Mouse (Mus musculus): Measurements from ENCODE around the gene Mast3. TPM values are rescaled to one million over a fixed set of nuclear protein-coding genes. Genes with fewer than 3 reads are reported as not detected.

Mast3 gene
- polyA plus RNA-seq, 1 experiment from 2014 or later: 5.7 TPM

DNA sequence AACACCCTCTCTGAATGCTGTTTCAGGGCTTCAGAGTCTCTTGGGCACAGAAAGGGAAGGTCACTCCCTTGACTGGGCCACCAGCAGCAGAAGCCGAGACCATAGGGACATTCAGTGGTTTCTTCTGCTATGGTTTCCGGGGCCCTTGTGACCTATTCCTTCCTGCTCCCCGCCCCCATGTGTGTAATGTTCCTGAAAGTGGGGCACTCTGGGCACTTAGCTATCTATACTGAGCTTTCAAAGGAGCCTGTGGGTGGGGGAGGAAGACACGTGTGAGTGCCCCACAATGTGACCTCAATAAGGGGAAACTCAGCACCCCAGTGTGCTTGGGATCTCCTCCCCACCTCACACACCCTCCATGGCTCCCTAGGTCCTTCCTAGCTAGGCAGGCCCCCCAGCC is 1.7 kb upstream of the Mast3 start:
- H3K36me3 ChIP-seq (ENCODE audit: control insufficient read depth, insufficient read depth, low read length): no peaks in the 10 kb centered on the region

GRCm38 (mm10) chr8:70803761-70804480 is 933 bp downstream of the Mast3 start:
- peak; percentile 14; the same call in 1 of the 2 replicates for ATAC-seq (ENCODE audit: low FRiP score, low TSS enrichment)
- TF ChIP-seq CTCF (IDR thresholded peaks at IDR 0.05; ENCODE audit: low read depth) (no peak), EP300 (optimal IDR thresholded peaks at IDR 0.05) (no peak)
- Histone ChIP-seq H3K36me3 (ENCODE audit: control insufficient read depth, insufficient read depth, low read length) (no peaks in the 10 kb centered on the region), H3K4me2 (replicated peaks; ENCODE audit: low read depth) (peak overlapping the region; percentile 88), H3K4me3 (ENCODE audit: low read depth, low read length) (peak overlapping the region; percentile 44), H3K27me3 (ENCODE audit: control insufficient read depth, insufficient read depth, low read length) (peaks cover 2% of the 10 kb centered on the region; the same call in 1 of the 2 replicates), H3K4me1 (replicated peaks; ENCODE audit: control insufficient read depth, insufficient read depth) (peaks cover 2% of the 10 kb centered on the region; the same call in 1 of the 2 replicates), H3K9me3 (ENCODE audit: control insufficient read depth, low read length) (no peaks in the 10 kb centered on the region), H3K9ac (ENCODE audit: low read length) (peak overlapping the region; percentile 23), H3K27ac (replicated peaks) (peak overlapping the region; percentile 4; the same call in 1 of the 2 replicates)
- 2% methylated on average over 40 of the region's 47 CpGs for WGBS
- peak; percentile 32 for DNase-seq (ENCODE audit: low spot score)

More for the DNA sequence above, 1.7 kb upstream of the Mast3 start:
- Histone ChIP-seq H3K4me1 (replicated peaks; ENCODE audit: control insufficient read depth, insufficient read depth) (peaks cover 2% of the 10 kb centered on the region; the same call in 1 of the 2 replicates), H3K9ac (ENCODE audit: low read length) (no peak overlapping the region), H3K4me2 (replicated peaks; ENCODE audit: low read depth) (no peak overlapping the region), H3K9me3 (ENCODE audit: control insufficient read depth, low read length) (no peaks in the 10 kb centered on the region), H3K4me3 (ENCODE audit: low read depth, low read length) (no peak overlapping the region), H3K27ac (replicated peaks) (no peak overlapping the region), H3K27me3 (ENCODE audit: control insufficient read depth, insufficient read depth, low read length) (peaks cover 2% of the 10 kb centered on the region; the same call in 1 of the 2 replicates)
- WGBS: 79% methylated on average over 4 of the region's 4 CpGs
- DNase-seq (ENCODE audit: low spot score) (no peak), ATAC-seq (ENCODE audit: low FRiP score, low TSS enrichment) (no peak)
- no peak for TF ChIP-seq CTCF (IDR thresholded peaks at IDR 0.05; ENCODE audit: low read depth)
- TF ChIP-seq EP300 (optimal IDR thresholded peaks at IDR 0.05): no peak

DNA sequence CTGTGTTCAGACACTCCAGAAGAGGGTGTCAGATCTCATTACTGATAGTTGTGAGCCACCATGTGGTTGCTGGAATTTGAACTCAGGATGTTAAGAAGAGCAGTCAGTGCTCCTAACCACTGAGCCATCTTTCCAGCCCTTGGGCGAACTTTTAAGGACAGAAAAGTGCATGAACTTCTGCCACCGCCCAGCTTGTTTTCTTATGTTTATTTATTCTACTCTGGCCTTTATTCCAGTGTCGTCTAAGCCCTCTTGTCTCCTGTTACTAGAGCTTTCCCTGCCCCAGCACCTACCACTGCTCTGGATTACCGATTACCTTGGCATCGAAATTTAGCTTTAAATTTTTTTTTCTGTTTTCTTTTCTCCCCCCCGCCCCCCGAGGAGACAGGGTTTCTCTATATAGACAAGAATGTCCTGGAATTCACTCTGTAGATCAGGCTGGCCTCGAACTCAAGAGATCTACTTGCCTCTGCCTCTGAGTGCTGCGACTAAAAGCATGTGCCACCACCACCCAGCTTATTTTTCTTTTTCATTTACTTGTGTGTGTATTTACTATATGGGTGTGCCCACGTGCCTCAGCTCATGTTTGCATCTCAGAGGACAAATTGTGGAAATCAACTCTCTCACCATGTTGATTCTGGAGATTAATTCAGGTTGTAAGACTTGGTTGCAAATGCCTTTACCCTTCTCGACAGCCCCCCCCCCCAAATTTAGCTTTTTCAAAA is 1.9 kb downstream of the Mast3 start:
- no peak overlapping the region for H3K27ac ChIP-seq (replicated peaks)
- no peak overlapping the region for H3K4me3 ChIP-seq (ENCODE audit: low read depth, low read length)
- H3K27me3 ChIP-seq (ENCODE audit: control insufficient read depth, insufficient read depth, low read length): peaks cover 2% of the 10 kb centered on the region; the same call in 1 of the 2 replicates
- DNase-seq (ENCODE audit: low spot score): peak; percentile 31
- no peak overlapping the region for H3K4me2 ChIP-seq (replicated peaks; ENCODE audit: low read depth)
- H3K36me3 ChIP-seq (ENCODE audit: control insufficient read depth, insufficient read depth, low read length): no peaks in the 10 kb centered on the region
- TF ChIP-seq CTCF (IDR thresholded peaks at IDR 0.05; ENCODE audit: low read depth) (no peak), EP300 (optimal IDR thresholded peaks at IDR 0.05) (no peak)
- H3K4me1 ChIP-seq (replicated peaks; ENCODE audit: control insufficient read depth, insufficient read depth): peaks cover 4% of the 10 kb centered on the region; the same call in 1 of the 2 replicates
- no peaks in the 10 kb centered on the region for H3K9me3 ChIP-seq (ENCODE audit: control insufficient read depth, low read length)
- H3K9ac ChIP-seq (ENCODE audit: low read length): no peak overlapping the region
- no peak for ATAC-seq (ENCODE audit: low FRiP score, low TSS enrichment)
- WGBS: 59% methylated on average over 11 of the region's 11 CpGs

DNA sequence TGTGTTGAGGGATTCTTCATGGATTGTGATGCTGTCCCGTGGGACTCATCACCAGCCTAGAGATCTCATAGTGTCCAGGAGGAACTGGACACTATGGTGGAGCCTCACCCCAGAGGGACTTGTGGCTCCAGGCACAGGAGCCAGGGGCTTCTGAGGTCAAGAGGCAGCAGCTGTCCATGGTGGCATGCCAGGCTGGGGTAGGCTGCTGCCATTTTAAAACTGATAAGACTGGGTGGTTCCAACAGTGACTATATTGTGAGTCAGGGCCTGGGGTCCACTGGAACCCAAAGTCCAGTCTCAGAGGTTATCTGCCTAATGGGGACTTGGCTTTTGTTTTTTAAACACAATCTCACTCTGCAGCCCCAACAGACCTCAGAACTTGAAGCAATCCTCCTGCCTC is 3.0 kb downstream of the Mast3 start:
- no peak for ATAC-seq (ENCODE audit: low FRiP score, low TSS enrichment)
- H3K4me3 ChIP-seq (ENCODE audit: low read depth, low read length): no peak overlapping the region
- TF ChIP-seq CTCF (IDR thresholded peaks at IDR 0.05; ENCODE audit: low read depth): no peak
- no peak for TF ChIP-seq EP300 (optimal IDR thresholded peaks at IDR 0.05)
- H3K36me3 ChIP-seq (ENCODE audit: control insufficient read depth, insufficient read depth, low read length): no peaks in the 10 kb centered on the region
- peaks cover 4% of the 10 kb centered on the region; the same call in 1 of the 2 replicates for H3K4me1 ChIP-seq (replicated peaks; ENCODE audit: control insufficient read depth, insufficient read depth)
- DNase-seq (ENCODE audit: low spot score): no peak
- H3K27ac ChIP-seq (replicated peaks): no peak overlapping the region
- H3K9me3 ChIP-seq (ENCODE audit: control insufficient read depth, low read length): no peaks in the 10 kb centered on the region
- 100% methylated on average over 1 of the region's 1 CpGs for WGBS
- H3K27me3 ChIP-seq (ENCODE audit: control insufficient read depth, insufficient read depth, low read length): peaks cover 2% of the 10 kb centered on the region; the same call in 1 of the 2 replicates
- no peak overlapping the region for H3K9ac ChIP-seq (ENCODE audit: low read length)
- H3K4me2 ChIP-seq (replicated peaks; ENCODE audit: low read depth): no peak overlapping the region

- no peaks in the 10 kb centered on the region for H3K9me3 ChIP-seq (ENCODE audit: control insufficient read depth, low read length)
- no peak overlapping the region for H3K4me3 ChIP-seq (ENCODE audit: low read depth, low read length)
- H3K4me2 ChIP-seq (replicated peaks; ENCODE audit: low read depth): no peak overlapping the region
- DNase-seq (ENCODE audit: low spot score) (no peak), ATAC-seq (ENCODE audit: low FRiP score, low TSS enrichment) (no peak)
- WGBS: 41% methylated on average over 14 of the region's 15 CpGs
- H3K36me3 ChIP-seq (ENCODE audit: control insufficient read depth, insufficient read depth, low read length): no peaks in the 10 kb centered on the region
- TF ChIP-seq CTCF (IDR thresholded peaks at IDR 0.05; ENCODE audit: low read depth): no peak
- no peak for TF ChIP-seq EP300 (optimal IDR thresholded peaks at IDR 0.05)
- H3K27ac ChIP-seq (replicated peaks): no peak overlapping the region
- H3K9ac ChIP-seq (ENCODE audit: low read length): no peak overlapping the region
- peaks cover 4% of the 10 kb centered on the region; the same call in 1 of the 2 replicates for H3K4me1 ChIP-seq (replicated peaks; ENCODE audit: control insufficient read depth, insufficient read depth)
- H3K27me3 ChIP-seq (ENCODE audit: control insufficient read depth, insufficient read depth, low read length): peaks cover 2% of the 10 kb centered on the region; the same call in 1 of the 2 replicates
These were observed 3.7 kb downstream of the Mast3 start for GRCm38 (mm10) chr8:70801156-70801555.
